Mouse (Mus musculus): ENCODE data around the gene Apbb1ip. TPM values are rescaled to one million over a fixed set of nuclear protein-coding genes. Genes with fewer than 3 reads are reported as not detected.
A peak's percentile ranks its signal among the peaks of the same experiment; 100 is the strongest.

Apbb1ip gene
- polyA plus RNA-seq, 1 experiment from 2014 or later = 5.5 TPM

DNA sequence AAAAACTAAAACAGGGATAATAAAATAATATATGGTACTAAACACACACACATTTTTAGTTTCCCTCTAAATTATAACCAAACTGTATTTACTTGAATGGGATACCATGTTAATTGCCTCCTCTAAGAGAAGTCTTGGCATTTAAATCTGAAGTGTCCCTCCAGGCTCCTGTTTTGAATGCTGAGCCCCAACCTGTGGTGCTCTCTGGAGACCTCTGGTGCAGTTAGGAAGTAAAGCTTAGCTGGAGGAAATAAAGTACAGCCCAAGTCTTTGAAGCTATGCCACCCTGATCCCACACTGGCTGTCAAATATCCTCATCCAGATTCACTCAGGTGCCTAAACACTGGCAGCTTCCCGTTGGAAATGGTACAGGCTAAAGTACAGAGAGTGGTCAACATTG lies 10.9 kb downstream of the Apbb1ip start:
- ATAC-seq (no peak), DNase-seq (ENCODE audit: low spot score) (no peak)
- 48% methylated on average over 1 of the region's 1 CpGs for WGBS
- Histone ChIP-seq H3K4me3 (ENCODE audit: low read depth, low read length) (no peak overlapping the region), H3K4me1 (ENCODE audit: insufficient read depth, low read depth, low read length) (no peaks in the 10 kb centered on the region), H3K9ac (replicated peaks; ENCODE audit: low read depth) (no peak overlapping the region), H3K4me2 (replicated peaks; ENCODE audit: low read depth, low read length) (no peak overlapping the region), H3K36me3 (ENCODE audit: insufficient read depth, low read length) (no peaks in the 10 kb centered on the region), H3K27ac (ENCODE audit: low read length) (no peak overlapping the region), H3K27me3 (replicated peaks; ENCODE audit: insufficient read depth, low read length) (no peaks in the 10 kb centered on the region), H3K9me3 (ENCODE audit: low read length) (no peaks in the 10 kb centered on the region)
- TF ChIP-seq CTCF (IDR thresholded peaks at IDR 0.05) (no peak), EP300 (IDR thresholded peaks at IDR 0.05) (no peak)

DNA sequence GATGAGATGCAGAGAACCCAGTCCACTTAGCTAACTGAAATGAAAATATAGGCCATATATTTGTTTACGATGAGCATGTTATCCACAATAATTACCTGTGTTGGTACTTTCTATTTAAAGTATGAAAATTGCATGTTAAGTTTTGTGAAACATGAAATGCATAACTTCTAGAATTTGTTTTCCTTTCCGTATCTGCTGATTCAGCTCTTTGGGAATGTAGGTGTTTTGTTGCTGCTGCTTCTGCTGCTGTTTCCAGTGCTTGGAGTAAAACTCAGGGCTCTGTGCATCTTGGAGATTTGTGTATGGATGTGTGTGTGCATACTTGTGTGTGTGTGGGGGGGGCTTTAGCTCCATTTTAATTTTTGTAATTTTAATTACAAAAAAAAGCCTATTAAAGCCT lies 14.8 kb downstream of the Apbb1ip start:
- Histone ChIP-seq H3K27ac (ENCODE audit: low read length) (no peak overlapping the region), H3K4me3 (ENCODE audit: low read depth, low read length) (no peak overlapping the region), H3K4me1 (ENCODE audit: insufficient read depth, low read depth, low read length) (no peaks in the 10 kb centered on the region), H3K9me3 (ENCODE audit: low read length) (no peaks in the 10 kb centered on the region), H3K27me3 (replicated peaks; ENCODE audit: insufficient read depth, low read length) (no peaks in the 10 kb centered on the region), H3K36me3 (ENCODE audit: insufficient read depth, low read length) (no peaks in the 10 kb centered on the region), H3K9ac (replicated peaks; ENCODE audit: low read depth) (no peak overlapping the region), H3K4me2 (replicated peaks; ENCODE audit: low read depth, low read length) (no peak overlapping the region)
- TF ChIP-seq EP300 (IDR thresholded peaks at IDR 0.05) (no peak), CTCF (IDR thresholded peaks at IDR 0.05) (no peak)
- DNase-seq (ENCODE audit: low spot score) (no peak), ATAC-seq (no peak)
- whole genome bisulfite sequencing = 94% methylated on average over 2 of the region's 2 CpGs

DNA sequence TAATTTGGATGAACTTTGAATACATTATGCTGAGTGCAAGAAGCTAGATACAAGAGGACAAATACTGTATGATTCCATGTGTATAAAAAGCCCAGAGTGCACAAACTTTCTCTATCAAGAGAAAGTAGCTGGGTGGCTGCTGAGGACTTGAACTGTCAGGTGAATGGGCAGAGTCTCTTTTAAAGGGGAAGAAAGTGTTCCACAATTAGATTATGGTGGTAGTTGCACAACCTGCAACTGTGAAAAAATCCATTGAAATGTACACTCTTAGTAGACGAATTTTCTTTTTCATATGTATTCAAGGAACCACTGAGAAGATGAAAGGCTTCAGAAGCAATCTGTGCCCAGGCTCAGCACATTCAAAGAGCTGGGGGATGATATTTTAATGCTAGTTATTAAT lies 15.7 kb downstream of the Apbb1ip start:
- TF ChIP-seq EP300 (IDR thresholded peaks at IDR 0.05) (no peak), CTCF (IDR thresholded peaks at IDR 0.05) (no peak)
- ATAC-seq = no peak
- DNase-seq (ENCODE audit: low spot score) = no peak
- no peaks in the 10 kb centered on the region for H3K9me3 ChIP-seq (ENCODE audit: low read length)
- WGBS = 50% methylated on average over 1 of the region's 1 CpGs
- H3K9ac ChIP-seq (replicated peaks; ENCODE audit: low read depth) = no peak overlapping the region
- H3K4me1 ChIP-seq (ENCODE audit: insufficient read depth, low read depth, low read length) = no peaks in the 10 kb centered on the region
- H3K27me3 ChIP-seq (replicated peaks; ENCODE audit: insufficient read depth, low read length) = no peaks in the 10 kb centered on the region
- H3K4me2 ChIP-seq (replicated peaks; ENCODE audit: low read depth, low read length) = no peak overlapping the region
- H3K36me3 ChIP-seq (ENCODE audit: insufficient read depth, low read length) = no peaks in the 10 kb centered on the region
- no peak overlapping the region for H3K4me3 ChIP-seq (ENCODE audit: low read depth, low read length)
- no peak overlapping the region for H3K27ac ChIP-seq (ENCODE audit: low read length)

DNA sequence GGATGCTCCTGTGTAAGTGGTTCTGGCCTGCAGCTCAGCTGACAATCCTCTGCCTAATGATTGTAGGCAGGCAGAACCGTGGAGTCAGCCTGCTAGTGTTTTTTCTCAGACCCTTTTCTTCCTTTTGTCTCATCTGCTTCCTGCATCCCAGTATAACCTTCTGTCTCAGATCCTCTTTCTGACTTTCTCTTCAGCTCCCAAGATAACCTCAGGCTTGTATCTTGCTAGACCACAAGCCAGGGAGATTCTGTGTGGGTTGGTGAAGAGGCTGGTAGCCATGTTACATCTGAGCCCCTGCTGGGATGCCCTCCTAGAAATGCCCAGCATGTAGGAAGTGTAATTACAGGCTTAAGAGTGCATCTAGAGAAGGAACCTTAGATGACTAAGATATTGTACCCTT lies 16.5 kb downstream of the Apbb1ip start:
- Histone ChIP-seq H3K9ac (replicated peaks; ENCODE audit: low read depth) (no peak overlapping the region), H3K27me3 (replicated peaks; ENCODE audit: insufficient read depth, low read length) (no peaks in the 10 kb centered on the region), H3K36me3 (ENCODE audit: insufficient read depth, low read length) (no peaks in the 10 kb centered on the region), H3K9me3 (ENCODE audit: low read length) (no peaks in the 10 kb centered on the region), H3K4me2 (replicated peaks; ENCODE audit: low read depth, low read length) (no peak overlapping the region), H3K4me1 (ENCODE audit: insufficient read depth, low read depth, low read length) (no peaks in the 10 kb centered on the region), H3K4me3 (ENCODE audit: low read depth, low read length) (no peak overlapping the region), H3K27ac (ENCODE audit: low read length) (no peak overlapping the region)
- ATAC-seq (no peak), DNase-seq (ENCODE audit: low spot score) (no peak)
- TF ChIP-seq CTCF (IDR thresholded peaks at IDR 0.05) (no peak), EP300 (IDR thresholded peaks at IDR 0.05) (no peak)
- WGBS = 21% methylated on average over 1 of the region's 1 CpGs

DNA sequence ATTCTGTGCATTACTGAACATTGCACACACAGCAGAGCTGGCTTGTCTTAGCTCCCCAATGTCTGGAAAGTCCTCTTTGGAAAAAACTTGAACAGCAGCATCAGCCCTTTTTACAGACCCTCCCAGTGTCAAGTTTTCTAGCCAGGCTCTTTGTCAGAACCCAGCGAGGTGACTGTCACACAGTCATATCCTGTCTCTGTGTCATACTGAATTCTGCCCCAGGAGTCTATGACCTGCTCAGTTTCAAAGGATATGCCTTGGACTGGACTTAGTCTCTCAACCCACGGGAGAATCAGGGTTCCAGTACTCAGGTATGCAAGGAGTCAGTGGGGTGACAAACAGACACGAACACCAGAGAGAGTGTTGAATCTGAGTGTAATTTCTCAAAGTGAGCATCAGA lies 21.2 kb downstream of the Apbb1ip start:
- no peak for TF ChIP-seq CTCF (IDR thresholded peaks at IDR 0.05)
- no peak overlapping the region for H3K4me3 ChIP-seq (ENCODE audit: low read depth, low read length)
- H3K4me1 ChIP-seq (ENCODE audit: insufficient read depth, low read depth, low read length) = no peaks in the 10 kb centered on the region
- H3K27me3 ChIP-seq (replicated peaks; ENCODE audit: insufficient read depth, low read length) = no peaks in the 10 kb centered on the region
- DNase-seq (ENCODE audit: low spot score) (no peak), ATAC-seq (no peak)
- H3K9ac ChIP-seq (replicated peaks; ENCODE audit: low read depth) = no peak overlapping the region
- H3K4me2 ChIP-seq (replicated peaks; ENCODE audit: low read depth, low read length) = no peak overlapping the region
- 58% methylated on average over 3 of the region's 3 CpGs for WGBS
- H3K36me3 ChIP-seq (ENCODE audit: insufficient read depth, low read length) = no peaks in the 10 kb centered on the region
- H3K9me3 ChIP-seq (ENCODE audit: low read length) = 0 out of 2 replicates have a peak, but pooled peaks cover 4% of the 10 kb centered on the region
- no peak overlapping the region for H3K27ac ChIP-seq (ENCODE audit: low read length)

DNA sequence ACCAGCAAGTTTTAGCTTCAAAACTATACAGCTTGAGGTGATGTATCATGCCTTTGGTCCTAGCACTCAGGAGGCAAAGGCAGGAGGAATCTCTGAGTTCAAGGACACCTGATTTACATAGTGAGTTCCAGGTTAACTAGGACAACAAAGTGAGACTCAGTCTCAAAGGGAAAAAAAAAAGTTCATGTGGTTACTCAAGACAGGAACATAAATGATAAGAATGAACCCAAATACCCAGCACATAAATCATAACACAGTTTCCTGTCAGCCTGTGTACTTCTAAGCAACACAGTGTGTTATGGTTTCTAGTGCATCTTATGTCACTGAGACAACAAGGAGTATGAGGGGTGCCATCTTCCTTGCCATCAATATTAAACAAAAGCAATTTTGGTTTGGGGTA lies 22.6 kb downstream of the Apbb1ip start:
- no peak for ATAC-seq
- H3K27me3 ChIP-seq (replicated peaks; ENCODE audit: insufficient read depth, low read length) = no peaks in the 10 kb centered on the region
- TF ChIP-seq EP300 (IDR thresholded peaks at IDR 0.05) = no peak
- no peak for TF ChIP-seq CTCF (IDR thresholded peaks at IDR 0.05)

DNA sequence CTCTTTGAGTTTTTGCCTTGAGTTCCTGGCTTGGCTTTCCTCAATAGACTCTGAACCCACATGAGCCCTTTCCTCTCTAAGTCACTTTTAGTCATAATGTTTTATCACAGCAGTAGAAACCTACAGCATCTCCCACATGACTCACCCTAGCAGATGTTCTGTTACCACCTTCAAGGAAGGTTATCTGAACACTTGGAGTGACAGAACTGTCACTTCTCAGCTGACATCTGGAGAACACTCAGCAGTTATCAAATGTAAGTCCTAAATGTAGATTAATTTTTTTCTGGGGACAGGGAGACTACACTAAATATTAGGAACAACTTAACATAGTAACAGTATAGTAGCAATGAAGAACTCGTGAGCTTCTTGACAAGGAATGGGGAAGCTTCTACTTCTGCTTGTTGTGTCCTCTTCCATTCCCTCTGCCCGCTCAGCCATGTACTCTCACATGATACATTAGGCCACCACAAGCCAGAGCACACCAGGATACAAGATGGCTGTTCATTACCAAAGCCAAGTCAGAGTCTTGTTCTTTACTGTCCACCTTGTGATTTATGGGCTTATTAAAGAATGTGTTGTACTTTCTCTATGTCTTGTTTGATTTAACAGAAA lies 25.6 kb downstream of the Apbb1ip start:
- 0 out of 2 replicates have a peak, but pooled peaks cover 4% of the 10 kb centered on the region for H3K9me3 ChIP-seq (ENCODE audit: low read length)
- no peak for ATAC-seq
- no peaks in the 10 kb centered on the region for H3K4me1 ChIP-seq (ENCODE audit: insufficient read depth, low read depth, low read length)
- WGBS = 56% methylated on average over 2 of the region's 2 CpGs
- H3K4me2 ChIP-seq (replicated peaks; ENCODE audit: low read depth, low read length) = no peak overlapping the region
- peak; percentile 23 for DNase-seq (ENCODE audit: low spot score)
- TF ChIP-seq EP300 (IDR thresholded peaks at IDR 0.05) = no peak
- no peak for TF ChIP-seq CTCF (IDR thresholded peaks at IDR 0.05)
- H3K36me3 ChIP-seq (ENCODE audit: insufficient read depth, low read length) = no peaks in the 10 kb centered on the region
- no peak overlapping the region for H3K4me3 ChIP-seq (ENCODE audit: low read depth, low read length)
- H3K27ac ChIP-seq (ENCODE audit: low read length) = no peak overlapping the region
- H3K9ac ChIP-seq (replicated peaks; ENCODE audit: low read depth) = no peak overlapping the region
- no peaks in the 10 kb centered on the region for H3K27me3 ChIP-seq (replicated peaks; ENCODE audit: insufficient read depth, low read length)

More for the DNA sequence above, 22.6 kb downstream of the Apbb1ip start:
- Histone ChIP-seq H3K4me1 (ENCODE audit: insufficient read depth, low read depth, low read length) (no peaks in the 10 kb centered on the region), H3K27ac (ENCODE audit: low read length) (no peak overlapping the region), H3K4me3 (ENCODE audit: low read depth, low read length) (no peak overlapping the region), H3K9me3 (ENCODE audit: low read length) (0 out of 2 replicates have a peak, but pooled peaks cover 4% of the 10 kb centered on the region), H3K36me3 (ENCODE audit: insufficient read depth, low read length) (no peaks in the 10 kb centered on the region), H3K4me2 (replicated peaks; ENCODE audit: low read depth, low read length) (no peak overlapping the region), H3K9ac (replicated peaks; ENCODE audit: low read depth) (no peak overlapping the region)
- DNase-seq (ENCODE audit: low spot score) = no peak

All from lung, postnatal 0 days (tissue).